ENCODE assay signal across 10 mouse cellular contexts in genomic region chr2:126386056-126386455, GRCm38 (mm10).
"Had no signal": no experiment of that assay in that cellular context is flagged by ENCODE, and none has a peak within 500 bp of the region (broad histone marks: within the 10 kb centered on the region; RNA-seq: fewer than 3 reads in every experiment).

No protein-coding gene starts in this region.

- DNase-seq: lung, adult 18-20 months; lung, embryonic 14.5 days; lung, postnatal 10 days; lung, postnatal 4 days; midbrain, embryonic 14.5 days; right cerebral cortex, postnatal 14 days; thymus, adult 18-20 months; thymus, postnatal 14 days; thymus, postnatal 36 days had no signal

- ATAC-seq: midbrain, embryonic 16.5 days had no signal
